Mouse (Mus musculus): Measurements from ENCODE around the gene Prss57. TPM values are rescaled to one million over a fixed set of nuclear protein-coding genes. Genes with fewer than 3 reads are reported as not detected.

The Prss57 gene
- polyA plus RNA-seq, 1 experiment, result 23.4 TPM

GRCm38 (mm10) chr10:79820782-79821181 lies 30.0 kb upstream of the Prss57 start, which contains the start of gene Misp:
Gene Misp, plus strand, starts transcription at chr10:79820989.
- H3K4me3 ChIP-seq (ENCODE audit: control insufficient read depth, insufficient read depth, low read length), result no peak within 1 kb of the TSS
- peaks cover 5% of the 10 kb centered on the region; the same call in 1 of the 2 replicates for H3K4me1 ChIP-seq (replicated peaks; ENCODE audit: control insufficient read depth, insufficient read depth, low read length)
- H3K27ac ChIP-seq (ENCODE audit: control insufficient read depth, insufficient read depth, low read length), result no peak within 1 kb of the TSS
- no peaks in the 10 kb centered on the region for H3K27me3 ChIP-seq (ENCODE audit: control insufficient read depth, insufficient read depth, low read length)
- no peak for TF ChIP-seq CTCF (IDR thresholded peaks at IDR 0.05; ENCODE audit: borderline replicate concordance, control insufficient read depth, extremely low read depth, insufficient read depth, low read length, poor library complexity)
- no peak for TF ChIP-seq POLR2A (IDR thresholded peaks at IDR 0.05; ENCODE audit: control insufficient read depth, extremely low read depth, insufficient read depth, low read length, poor library complexity)
- DNase-seq, result no peak
- H3K36me3 ChIP-seq (ENCODE audit: control insufficient read depth, insufficient read depth, low read length), result peaks cover 8% of the 10 kb centered on the region
- 82% methylated on average over 11 of the region's 11 CpGs for WGBS

- Histone ChIP-seq H3K27me3 (ENCODE audit: control insufficient read depth, insufficient read depth, low read length) (no peaks in the 10 kb centered on the region), H3K4me3 (ENCODE audit: control insufficient read depth, insufficient read depth, low read length) (no peak overlapping the region), H3K27ac (ENCODE audit: control insufficient read depth, insufficient read depth, low read length) (no peak overlapping the region), H3K4me1 (replicated peaks; ENCODE audit: control insufficient read depth, insufficient read depth, low read length) (peaks cover 7% of the 10 kb centered on the region; the same call in 1 of the 2 replicates), H3K36me3 (ENCODE audit: control insufficient read depth, insufficient read depth, low read length) (peaks cover 8% of the 10 kb centered on the region)
- DNase-seq, result no peak
- no peak for TF ChIP-seq CTCF (IDR thresholded peaks at IDR 0.05; ENCODE audit: borderline replicate concordance, control insufficient read depth, extremely low read depth, insufficient read depth, low read length, poor library complexity)
- no peak for TF ChIP-seq POLR2A (IDR thresholded peaks at IDR 0.05; ENCODE audit: control insufficient read depth, extremely low read depth, insufficient read depth, low read length, poor library complexity)
- 89% methylated on average over 8 of the region's 8 CpGs for WGBS
These were observed 29.5 kb upstream of the Prss57 start for GRCm38 (mm10) chr10:79820277-79820676.

- peaks cover 8% of the 10 kb centered on the region for H3K36me3 ChIP-seq (ENCODE audit: control insufficient read depth, insufficient read depth, low read length)
- no peak overlapping the region for H3K27ac ChIP-seq (ENCODE audit: control insufficient read depth, insufficient read depth, low read length)
- TF ChIP-seq POLR2A (IDR thresholded peaks at IDR 0.05; ENCODE audit: control insufficient read depth, extremely low read depth, insufficient read depth, low read length, poor library complexity) (no peak), CTCF (IDR thresholded peaks at IDR 0.05; ENCODE audit: borderline replicate concordance, control insufficient read depth, extremely low read depth, insufficient read depth, low read length, poor library complexity) (no peak)
- no peak overlapping the region for H3K4me3 ChIP-seq (ENCODE audit: control insufficient read depth, insufficient read depth, low read length)
- peaks cover 7% of the 10 kb centered on the region; the same call in 1 of the 2 replicates for H3K4me1 ChIP-seq (replicated peaks; ENCODE audit: control insufficient read depth, insufficient read depth, low read length)
- WGBS, result 97% methylated on average over 17 of the region's 17 CpGs
- no peaks in the 10 kb centered on the region for H3K27me3 ChIP-seq (ENCODE audit: control insufficient read depth, insufficient read depth, low read length)
- no peak for DNase-seq
These were observed 28.8 kb upstream of the Prss57 start for GRCm38 (mm10) chr10:79819606-79820005.

GRCm38 (mm10) chr10:79818225-79818624 lies 27.5 kb upstream of the Prss57 start:
- Histone ChIP-seq H3K27ac (ENCODE audit: control insufficient read depth, insufficient read depth, low read length) (no peak overlapping the region), H3K36me3 (ENCODE audit: control insufficient read depth, insufficient read depth, low read length) (peaks cover 8% of the 10 kb centered on the region), H3K4me3 (ENCODE audit: control insufficient read depth, insufficient read depth, low read length) (no peak overlapping the region), H3K4me1 (replicated peaks; ENCODE audit: control insufficient read depth, insufficient read depth, low read length) (peaks cover 5% of the 10 kb centered on the region; the same call in 1 of the 2 replicates), H3K27me3 (ENCODE audit: control insufficient read depth, insufficient read depth, low read length) (no peaks in the 10 kb centered on the region)
- TF ChIP-seq POLR2A (IDR thresholded peaks at IDR 0.05; ENCODE audit: control insufficient read depth, extremely low read depth, insufficient read depth, low read length, poor library complexity) (no peak), CTCF (IDR thresholded peaks at IDR 0.05; ENCODE audit: borderline replicate concordance, control insufficient read depth, extremely low read depth, insufficient read depth, low read length, poor library complexity) (no peak)
- no peak for DNase-seq
- WGBS, result 93% methylated on average over 4 of the region's 4 CpGs

GRCm38 (mm10) chr10:79817111-79817510 lies 26.4 kb upstream of the Prss57 start:
- TF ChIP-seq CTCF (IDR thresholded peaks at IDR 0.05; ENCODE audit: borderline replicate concordance, control insufficient read depth, extremely low read depth, insufficient read depth, low read length, poor library complexity) (no peak), POLR2A (IDR thresholded peaks at IDR 0.05; ENCODE audit: control insufficient read depth, extremely low read depth, insufficient read depth, low read length, poor library complexity) (no peak)
- Histone ChIP-seq H3K27me3 (ENCODE audit: control insufficient read depth, insufficient read depth, low read length) (no peaks in the 10 kb centered on the region), H3K4me1 (replicated peaks; ENCODE audit: control insufficient read depth, insufficient read depth, low read length) (peaks cover 5% of the 10 kb centered on the region; the same call in 1 of the 2 replicates), H3K27ac (ENCODE audit: control insufficient read depth, insufficient read depth, low read length) (no peak overlapping the region), H3K36me3 (ENCODE audit: control insufficient read depth, insufficient read depth, low read length) (peaks cover 8% of the 10 kb centered on the region), H3K4me3 (ENCODE audit: control insufficient read depth, insufficient read depth, low read length) (no peak overlapping the region)
- 71% methylated on average over 2 of the region's 2 CpGs for WGBS
- no peak for DNase-seq

- Histone ChIP-seq H3K4me3 (ENCODE audit: control insufficient read depth, insufficient read depth, low read length) (no peak overlapping the region), H3K27ac (ENCODE audit: control insufficient read depth, insufficient read depth, low read length) (no peak overlapping the region), H3K36me3 (ENCODE audit: control insufficient read depth, insufficient read depth, low read length) (peaks cover 8% of the 10 kb centered on the region), H3K4me1 (replicated peaks; ENCODE audit: control insufficient read depth, insufficient read depth, low read length) (peaks cover 5% of the 10 kb centered on the region; the same call in 1 of the 2 replicates), H3K27me3 (ENCODE audit: control insufficient read depth, insufficient read depth, low read length) (no peaks in the 10 kb centered on the region)
- TF ChIP-seq CTCF (IDR thresholded peaks at IDR 0.05; ENCODE audit: borderline replicate concordance, control insufficient read depth, extremely low read depth, insufficient read depth, low read length, poor library complexity) (no peak), POLR2A (IDR thresholded peaks at IDR 0.05; ENCODE audit: control insufficient read depth, extremely low read depth, insufficient read depth, low read length, poor library complexity) (no peak)
- WGBS, result 90% methylated on average over 12 of the region's 12 CpGs
- DNase-seq, result no peak
These were observed 25.1 kb upstream of the Prss57 start for GRCm38 (mm10) chr10:79815671-79816494.

Data from thymus, adult 2 months (tissue).